Mouse (Mus musculus): ENCODE results near the gene Twnk. TPM values are rescaled to one million over a fixed set of nuclear protein-coding genes. Genes with fewer than 3 reads are reported as not detected.
A peak's percentile ranks its signal among the peaks of the same experiment; 100 is the strongest.

Gene Twnk
- polyA plus RNA-seq, 1 experiment: 5.9 TPM

DNA sequence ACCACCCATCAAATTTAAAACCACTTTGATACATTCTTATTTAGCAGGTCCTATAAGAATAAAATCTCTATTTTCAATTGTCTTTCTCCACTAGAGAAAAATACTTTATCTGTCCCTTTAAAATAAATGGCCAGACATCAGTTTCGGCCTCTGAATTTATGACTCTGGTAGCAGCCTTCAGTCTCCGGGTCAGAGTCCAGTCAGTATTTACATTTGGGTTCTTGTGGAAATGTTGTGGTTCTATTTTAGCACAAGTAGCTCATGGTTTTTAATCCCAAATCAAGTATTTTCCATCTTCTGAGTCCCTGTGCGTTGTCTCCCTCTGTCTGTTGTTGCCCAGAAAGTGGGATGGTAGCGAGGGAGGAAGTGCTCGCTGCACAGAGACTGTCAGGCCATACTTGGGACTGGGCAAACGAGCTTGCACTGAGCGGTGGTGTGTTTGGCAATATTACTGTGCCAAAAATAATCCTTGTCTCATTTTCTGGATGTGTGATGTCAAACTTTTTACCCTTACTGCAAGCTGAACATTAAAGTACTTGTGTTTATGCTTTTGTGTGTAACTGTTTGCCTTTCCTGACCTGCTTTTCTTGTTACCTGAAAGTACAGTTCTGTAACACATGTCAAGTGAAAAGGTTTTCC, 22.9 kb upstream of the Twnk start:
- H3K27ac ChIP-seq (ENCODE audit: insufficient read depth, low read depth, low read length): peak overlapping the region; percentile 81
- TF ChIP-seq CTCF (IDR thresholded peaks at IDR 0.05; ENCODE audit: extremely low read depth, insufficient read length, insufficient replicate concordance, low read depth, low read length) (no peak), POLR2A (IDR thresholded peaks at IDR 0.05; ENCODE audit: low read depth, low read length) (no peak)
- H3K4me1 ChIP-seq (ENCODE audit: control insufficient read depth, insufficient read depth, insufficient read length, low read length): peaks cover 37% of the 10 kb centered on the region; the same call in 1 of the 2 replicates
- 14% methylated on average over 7 of the region's 7 CpGs for WGBS
- peaks cover 21% of the 10 kb centered on the region for H3K36me3 ChIP-seq (ENCODE audit: control insufficient read depth, insufficient read depth, low read length)
- H3K4me3 ChIP-seq (ENCODE audit: low read depth, low read length): peak overlapping the region; percentile 13; the same call in 1 of the 2 replicates
- H3K27me3 ChIP-seq (ENCODE audit: control insufficient read depth, insufficient read depth, low read length): no peaks in the 10 kb centered on the region

DNA sequence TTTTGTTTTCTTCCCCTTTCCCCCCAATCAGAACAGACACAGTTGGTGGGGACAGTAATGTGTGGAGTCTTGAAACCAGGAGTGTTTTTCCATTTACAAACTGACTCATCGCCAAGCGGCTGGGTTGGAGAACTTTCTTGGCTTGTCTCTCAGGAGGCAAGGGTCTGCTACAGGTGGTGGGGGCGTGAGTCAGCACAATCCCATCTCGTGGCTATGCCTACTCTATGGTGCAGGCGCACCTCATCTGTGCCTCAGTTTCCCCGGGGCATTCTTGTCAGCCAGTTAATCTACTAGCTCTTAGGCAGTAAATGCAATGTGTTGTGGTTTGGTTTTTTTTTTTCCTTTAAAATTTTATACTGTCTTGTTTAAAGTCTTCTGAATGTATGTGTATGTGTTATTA, 22.1 kb upstream of the Twnk start:
- TF ChIP-seq POLR2A (IDR thresholded peaks at IDR 0.05; ENCODE audit: low read depth, low read length) (no peak), CTCF (IDR thresholded peaks at IDR 0.05; ENCODE audit: extremely low read depth, insufficient read length, insufficient replicate concordance, low read depth, low read length) (no peak)
- Histone ChIP-seq H3K4me3 (ENCODE audit: low read depth, low read length) (no peak overlapping the region), H3K27me3 (ENCODE audit: control insufficient read depth, insufficient read depth, low read length) (no peaks in the 10 kb centered on the region), H3K4me1 (ENCODE audit: control insufficient read depth, insufficient read depth, insufficient read length, low read length) (peaks cover 39% of the 10 kb centered on the region; the same call in 1 of the 2 replicates), H3K27ac (ENCODE audit: insufficient read depth, low read depth, low read length) (peak overlapping the region; percentile 72; the same call in 1 of the 2 replicates), H3K36me3 (ENCODE audit: control insufficient read depth, insufficient read depth, low read length) (peaks cover 14% of the 10 kb centered on the region)
- 58% methylated on average over 6 of the region's 6 CpGs for WGBS

DNA sequence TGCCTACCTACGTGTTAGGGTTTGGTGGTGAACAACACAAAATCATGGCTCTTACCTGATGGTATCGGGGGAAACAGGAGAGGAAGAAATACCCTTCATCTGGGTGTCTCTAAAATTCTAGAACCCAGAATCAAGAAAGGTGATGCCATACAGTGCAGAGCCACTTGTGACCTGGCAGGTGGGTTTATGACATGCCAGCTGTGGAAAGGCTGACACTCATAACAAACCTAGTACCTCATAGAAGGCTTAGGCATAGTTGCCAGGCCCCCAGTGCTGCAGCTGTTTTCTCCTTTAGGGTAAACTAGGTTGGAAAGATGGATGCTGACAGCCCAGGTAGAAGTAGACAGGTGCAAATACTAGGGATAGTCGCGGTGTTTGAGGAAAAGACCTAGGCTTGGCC, 21.0 kb upstream of the Twnk start:
- Histone ChIP-seq H3K27me3 (ENCODE audit: control insufficient read depth, insufficient read depth, low read length) (no peaks in the 10 kb centered on the region; the same call in 1 of the 2 replicates), H3K27ac (ENCODE audit: insufficient read depth, low read depth, low read length) (peak overlapping the region; percentile 87), H3K36me3 (ENCODE audit: control insufficient read depth, insufficient read depth, low read length) (peaks cover 12% of the 10 kb centered on the region), H3K4me3 (ENCODE audit: low read depth, low read length) (no peak overlapping the region), H3K4me1 (ENCODE audit: control insufficient read depth, insufficient read depth, insufficient read length, low read length) (peaks cover 45% of the 10 kb centered on the region; the same call in 1 of the 2 replicates)
- 66% methylated on average over 4 of the region's 4 CpGs for WGBS
- TF ChIP-seq POLR2A (IDR thresholded peaks at IDR 0.05; ENCODE audit: low read depth, low read length) (no peak), CTCF (IDR thresholded peaks at IDR 0.05; ENCODE audit: extremely low read depth, insufficient read length, insufficient replicate concordance, low read depth, low read length) (no peak)

DNA sequence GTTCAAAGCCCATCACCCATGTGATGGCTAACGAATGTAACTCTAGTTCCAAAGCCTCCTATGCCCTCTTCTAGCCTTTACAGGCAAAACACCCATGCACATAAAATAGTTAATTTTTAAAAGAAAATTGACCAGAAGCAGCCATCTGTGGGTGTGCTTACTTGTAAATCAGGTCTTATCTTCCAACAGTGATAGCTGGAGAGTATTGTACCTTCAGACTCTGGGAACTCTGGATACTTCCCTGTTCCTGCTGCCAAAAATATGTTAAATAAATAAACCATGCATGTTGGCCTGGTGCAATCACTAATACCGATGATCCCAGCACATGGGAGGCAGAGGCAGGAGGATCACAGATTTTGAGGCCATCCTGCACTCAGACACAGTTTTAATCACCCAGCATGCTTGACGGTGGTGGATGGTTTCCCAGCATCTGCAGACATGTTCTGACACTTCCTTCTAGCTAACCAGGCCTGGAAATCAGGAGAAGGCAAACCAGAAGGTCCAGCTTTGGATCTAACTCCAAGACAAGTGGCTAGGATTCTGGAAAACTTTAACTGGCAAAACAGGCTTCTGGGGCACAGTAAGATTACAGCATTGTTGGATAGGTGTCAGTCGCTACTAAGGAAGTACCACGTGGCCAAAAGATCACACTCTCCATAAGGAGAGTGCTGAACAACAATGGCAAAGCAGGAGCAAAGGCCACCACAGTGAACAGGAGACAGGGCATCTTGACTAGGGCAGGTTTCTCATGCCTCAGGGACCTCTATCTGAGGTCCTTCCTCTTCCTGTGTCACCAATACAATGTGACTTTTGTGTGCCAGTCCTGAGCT, 20.1 kb upstream of the Twnk start:
- Histone ChIP-seq H3K36me3 (ENCODE audit: control insufficient read depth, insufficient read depth, low read length) (peaks cover 9% of the 10 kb centered on the region), H3K27ac (ENCODE audit: insufficient read depth, low read depth, low read length) (peak overlapping the region; percentile 90), H3K27me3 (ENCODE audit: control insufficient read depth, insufficient read depth, low read length) (no peaks in the 10 kb centered on the region; the same call in 1 of the 2 replicates), H3K4me1 (ENCODE audit: control insufficient read depth, insufficient read depth, insufficient read length, low read length) (peaks cover 45% of the 10 kb centered on the region; the same call in 1 of the 2 replicates), H3K4me3 (ENCODE audit: low read depth, low read length) (no peak overlapping the region)
- 9% methylated on average over 5 of the region's 5 CpGs for WGBS
- TF ChIP-seq CTCF (IDR thresholded peaks at IDR 0.05; ENCODE audit: extremely low read depth, insufficient read length, insufficient replicate concordance, low read depth, low read length) (no peak), POLR2A (IDR thresholded peaks at IDR 0.05; ENCODE audit: low read depth, low read length) (no peak)

DNA sequence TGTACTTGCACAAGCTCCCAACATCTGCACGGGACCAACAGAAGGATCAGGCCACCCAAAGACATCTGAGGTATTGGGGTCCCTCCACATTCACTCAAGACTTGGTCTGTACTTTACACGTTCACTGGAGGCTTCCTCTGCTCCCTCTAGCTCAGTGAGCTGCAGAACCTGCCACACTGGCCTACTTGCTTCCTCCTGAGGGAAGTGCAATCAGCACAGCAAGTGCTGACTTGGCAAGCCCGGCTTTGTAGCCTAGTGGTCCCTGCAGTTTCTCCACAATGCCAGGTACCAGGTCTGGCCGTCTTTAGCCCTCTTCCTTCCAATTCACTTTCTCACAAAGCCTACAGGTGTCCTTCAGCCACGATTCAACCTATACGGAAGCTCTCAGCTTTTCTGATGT, 18.5 kb upstream of the Twnk start:
- no peak for TF ChIP-seq POLR2A (IDR thresholded peaks at IDR 0.05; ENCODE audit: low read depth, low read length)
- TF ChIP-seq CTCF (IDR thresholded peaks at IDR 0.05; ENCODE audit: extremely low read depth, insufficient read length, insufficient replicate concordance, low read depth, low read length): no peak
- Histone ChIP-seq H3K4me3 (ENCODE audit: low read depth, low read length) (no peak overlapping the region), H3K27ac (ENCODE audit: insufficient read depth, low read depth, low read length) (peak overlapping the region; percentile 90), H3K4me1 (ENCODE audit: control insufficient read depth, insufficient read depth, insufficient read length, low read length) (peaks cover 46% of the 10 kb centered on the region), H3K36me3 (ENCODE audit: control insufficient read depth, insufficient read depth, low read length) (peaks cover under 1% of the 10 kb centered on the region), H3K27me3 (ENCODE audit: control insufficient read depth, insufficient read depth, low read length) (no peaks in the 10 kb centered on the region; the same call in 1 of the 2 replicates)
- 30% methylated on average over 6 of the region's 6 CpGs for WGBS

DNA sequence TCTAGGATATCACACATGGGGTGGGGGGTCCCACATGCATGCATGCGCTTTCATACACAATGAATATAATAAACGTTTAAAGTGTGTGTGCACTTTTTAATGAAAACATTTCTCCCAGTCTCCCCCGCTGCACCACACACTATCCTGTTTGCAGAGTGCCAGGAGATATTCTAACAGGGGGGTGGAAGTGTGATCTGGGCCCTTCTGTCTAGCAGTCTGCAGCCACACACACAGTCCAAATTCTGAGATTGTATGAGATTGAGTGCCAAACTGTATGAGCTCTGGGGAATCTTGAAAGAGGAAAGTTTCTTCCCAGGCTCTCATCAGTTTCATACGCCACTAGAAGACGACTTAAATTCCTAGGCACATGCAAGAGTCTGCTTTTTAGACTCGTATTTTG, 17.6 kb upstream of the Twnk start:
- H3K36me3 ChIP-seq (ENCODE audit: control insufficient read depth, insufficient read depth, low read length): peaks cover 9% of the 10 kb centered on the region
- no peak for TF ChIP-seq POLR2A (IDR thresholded peaks at IDR 0.05; ENCODE audit: low read depth, low read length)
- no peak for TF ChIP-seq CTCF (IDR thresholded peaks at IDR 0.05; ENCODE audit: extremely low read depth, insufficient read length, insufficient replicate concordance, low read depth, low read length)
- H3K4me1 ChIP-seq (ENCODE audit: control insufficient read depth, insufficient read depth, insufficient read length, low read length): peaks cover 50% of the 10 kb centered on the region
- H3K4me3 ChIP-seq (ENCODE audit: low read depth, low read length): no peak overlapping the region
- 65% methylated on average over 6 of the region's 6 CpGs for WGBS
- no peaks in the 10 kb centered on the region; the same call in 1 of the 2 replicates for H3K27me3 ChIP-seq (ENCODE audit: control insufficient read depth, insufficient read depth, low read length)
- no peak overlapping the region for H3K27ac ChIP-seq (ENCODE audit: insufficient read depth, low read depth, low read length)

DNA sequence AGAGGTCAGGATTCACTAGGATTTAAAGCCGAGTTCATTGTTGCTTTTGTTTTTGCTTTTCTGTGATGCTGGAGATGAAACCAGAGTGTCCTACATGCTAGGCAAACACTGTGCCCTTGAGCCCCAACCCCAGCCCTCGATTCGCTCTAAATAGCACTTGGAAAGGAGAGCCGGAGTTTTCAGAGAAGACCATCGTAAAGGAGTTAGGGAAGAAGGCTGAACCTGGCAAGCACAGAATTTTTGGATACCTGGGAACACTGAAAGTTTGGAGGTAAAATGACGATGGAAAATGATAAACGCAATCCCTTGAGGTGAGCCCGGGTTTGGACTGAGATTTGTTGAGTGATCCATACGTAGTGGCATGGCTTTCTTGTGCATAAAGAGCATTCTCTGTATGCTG, 17.1 kb upstream of the Twnk start:
- no peak for TF ChIP-seq POLR2A (IDR thresholded peaks at IDR 0.05; ENCODE audit: low read depth, low read length)
- no peak for TF ChIP-seq CTCF (IDR thresholded peaks at IDR 0.05; ENCODE audit: extremely low read depth, insufficient read length, insufficient replicate concordance, low read depth, low read length)
- Histone ChIP-seq H3K27me3 (ENCODE audit: control insufficient read depth, insufficient read depth, low read length) (no peaks in the 10 kb centered on the region; the same call in 1 of the 2 replicates), H3K4me3 (ENCODE audit: low read depth, low read length) (0 out of 2 replicates have a peak overlapping the region, but pooled peaks have one; percentile 89), H3K4me1 (ENCODE audit: control insufficient read depth, insufficient read depth, insufficient read length, low read length) (peaks cover 47% of the 10 kb centered on the region), H3K36me3 (ENCODE audit: control insufficient read depth, insufficient read depth, low read length) (peaks cover 12% of the 10 kb centered on the region), H3K27ac (ENCODE audit: insufficient read depth, low read depth, low read length) (peak overlapping the region; percentile 77)
- 38% methylated on average over 9 of the region's 9 CpGs for WGBS

Measured in small intestine, adult 2 months (tissue).